Mouse (Mus musculus) heart, postnatal 0 days (tissue): ENCODE data around the gene Pet117. TPM values are rescaled to one million over a fixed set of nuclear protein-coding genes. Genes with fewer than 3 reads are reported as not detected.
A peak's percentile ranks its signal among the peaks of the same experiment; 100 is the strongest.

Experiments
- ATAC-seq: fragments of 200-750 bp; cut with Nextera tagmentation; 2 replicates; pipeline ENCODE4 v1.8.0; 2017; ENCODE audit warnings: low read depth, moderate number of reproducible peaks, moderate library complexity; ENCODE audit not compliant: insufficient read depth
- DNase-seq: peaks from one replicate; pipeline ENCODE4 v3.0.0-alpha.2; 2016; ENCODE audit warnings: low spot score
- H3K27ac ChIP-seq: fragments of 300-500 bp; sonication (generic); 2 replicates; pipeline ENCODE4 v1.5.1; 2014; ENCODE audit warnings: low read depth, mild to moderate bottlenecking
- H3K27me3 ChIP-seq: fragments of 300-500 bp; sonication (generic); 2 replicates; pipeline ENCODE4 v1.6.1; 2014; ENCODE audit warnings: low read length, mixed read lengths; ENCODE audit not compliant: control insufficient read depth, insufficient read depth
- H3K36me3 ChIP-seq: fragments of 300-500 bp; sonication (generic); replicated peaks from 2 replicates; pipeline ENCODE4 v1.6.1; 2014; ENCODE audit warnings: low read length, mixed read lengths; ENCODE audit not compliant: control insufficient read depth, insufficient read depth
- H3K4me1 ChIP-seq: fragments of 300-500 bp; sonication (generic); 2 replicates; pipeline ENCODE4 v1.6.1; 2014; ENCODE audit warnings: antibody characterized with exemption; ENCODE audit not compliant: control insufficient read depth, insufficient read depth
- H3K4me2 ChIP-seq: fragments of 300-500 bp; sonication (generic); 2 replicates; pipeline ENCODE4 v1.6.1; 2014; ENCODE audit warnings: low read depth, mild to moderate bottlenecking, low read length, moderate library complexity
- H3K4me3 ChIP-seq: fragments of 300-500 bp; sonication (generic); 2 replicates; pipeline ENCODE4 v1.5.1; 2014; ENCODE audit warnings: low read depth, low read length
- H3K9ac ChIP-seq: fragments of 300-500 bp; sonication (generic); replicated peaks from 2 replicates; pipeline ENCODE4 v1.6.1; 2014; ENCODE audit warnings: low read depth, low read length, mixed read lengths
- H3K9me3 ChIP-seq: fragments of 300-500 bp; sonication (generic); replicated peaks from 2 replicates; pipeline ENCODE4 v1.6.1; 2016; ENCODE audit warnings: low read length; ENCODE audit not compliant: control insufficient read depth
- CTCF ChIP-seq: IDR thresholded peaks from 2 replicates; pipeline ENCODE4 v1.5.1; 2016; ENCODE audit warnings: antibody characterized with exemption, control low read depth, low read depth
- EP300 ChIP-seq: IDR thresholded peaks from 2 replicates; pipeline ENCODE4 v1.6.1; 2016; ENCODE audit warnings: antibody characterized with exemption, low read depth
- WGBS: fragments of 180-500 bp; shearing (Covaris S2); extraction: QIAGEN DNeasy Blood & Tissue Kit; methylation state at CpG from one replicate; pipeline ENCODE4 v1.1.7; 2014; 5-methylcytosine and 5-hydroxymethylcytosine counted together
- polyA plus RNA-seq: library from polyadenylated mRNA; unstranded; fragments of >200 nt; fragmentation: Nextera tagmentation; extraction: Ambion mirVana; gene quantifications from 2 replicates; pipeline ENCODE4 v1.2.1, GENCODE M21; 2015
- total RNA-seq: library from RNA; depleted of rRNA; stranded (reverse); fragments of >200 nt; gene quantifications from 2 replicates; pipeline ENCODE4 v1.2.3, GENCODE M21; 2014; ENCODE audit warnings: low replicate concordance

Pet117 gene
- total and polyA plus RNA-seq, 2 experiments from 2014 or later: 2.9 TPM; not detected in 1

DNA sequence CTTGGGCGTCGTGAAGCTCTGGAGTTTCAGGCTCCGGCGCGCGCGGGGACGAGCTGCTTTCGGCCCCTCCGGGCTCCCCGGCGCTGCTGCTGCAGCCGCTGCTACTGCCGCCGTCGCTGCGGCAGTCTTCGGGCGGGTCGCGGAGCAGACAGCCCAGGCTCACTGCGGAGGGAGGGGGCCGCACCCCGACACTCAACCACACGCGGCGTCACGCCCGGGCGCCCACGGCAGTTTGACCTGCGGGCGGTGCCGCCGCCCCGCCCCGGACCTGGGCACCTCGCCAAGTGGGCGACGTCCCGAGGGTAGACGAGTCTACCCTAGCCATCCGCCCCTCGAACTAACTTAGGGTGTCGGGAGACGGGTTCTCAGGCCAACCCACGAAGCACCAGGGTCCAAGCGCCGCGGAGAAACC is 37.8 kb upstream of the Pet117 start:
- peak; percentile 28; the same call in 1 of the 2 replicates for ATAC-seq
- DNase-seq: no peak
- Histone ChIP-seq H3K9ac (peak overlapping the region; percentile 39), H3K9me3 (no peaks in the 10 kb centered on the region), H3K4me1 (peaks cover 21% of the 10 kb centered on the region), H3K36me3 (no peaks in the 10 kb centered on the region), H3K4me3 (peak overlapping the region; percentile 63), H3K27ac (no peak overlapping the region), H3K27me3 (peaks cover 75% of the 10 kb centered on the region), H3K4me2 (peak overlapping the region; percentile 96)
- WGBS: under 1% methylated on average over 41 of the region's 50 CpGs
- TF ChIP-seq EP300 (no peak), CTCF (no peak)

DNA sequence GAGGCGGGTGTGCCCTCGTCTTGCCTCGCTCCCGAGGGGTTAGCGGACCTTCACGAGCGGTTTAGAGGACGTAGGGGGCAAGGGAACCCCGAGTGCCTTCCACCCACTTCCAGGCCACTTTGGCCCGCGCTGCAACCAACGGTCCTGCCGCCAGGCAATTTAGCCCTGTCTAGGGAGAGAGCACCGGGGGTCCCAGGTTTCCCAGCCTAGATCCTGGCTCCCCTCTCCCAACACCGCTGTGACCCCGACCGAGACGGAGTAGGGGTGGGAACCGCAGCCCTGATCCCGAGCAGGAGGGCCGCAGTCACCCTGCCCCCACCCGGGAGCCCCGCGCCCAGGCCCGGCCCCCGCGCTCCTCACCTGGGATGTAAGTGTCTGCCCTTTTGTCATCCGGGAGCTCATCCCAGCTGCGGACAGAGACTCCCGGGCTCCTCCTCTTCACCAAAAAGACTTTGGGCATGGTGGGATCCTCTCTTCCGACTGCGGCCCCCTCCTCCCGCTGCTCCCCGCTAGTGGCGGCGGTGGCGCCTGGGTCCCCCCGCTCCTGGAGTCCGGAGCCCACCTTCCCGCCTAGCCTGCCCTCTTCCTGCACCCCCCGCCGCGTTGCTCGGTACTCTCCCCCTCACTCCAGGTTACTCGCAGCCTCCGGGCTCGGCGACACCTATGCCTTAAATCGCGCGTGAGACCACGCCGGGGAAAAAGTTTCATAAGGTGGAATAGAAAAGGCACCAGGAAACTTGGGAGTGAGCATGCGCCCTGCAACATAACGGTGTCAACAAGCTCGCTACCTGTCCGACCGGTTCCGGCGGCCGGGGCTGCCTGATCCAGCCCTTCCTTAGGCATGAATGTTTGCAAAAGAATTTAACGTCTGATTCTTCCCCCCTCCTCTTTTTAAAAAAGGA is 37.1 kb upstream of the Pet117 start, which contains the start of gene Ovol2:
Ovol2 (minus strand) TSS at position 746 of the 902 bp plus-strand sequence.
- 1% methylated on average over 58 of the region's 62 CpGs for WGBS
- Histone ChIP-seq H3K4me1 (peaks cover 21% of the 10 kb centered on the region), H3K27me3 (peaks cover 75% of the 10 kb centered on the region), H3K36me3 (no peaks in the 10 kb centered on the region), H3K27ac (no peak within 1 kb of the TSS), H3K9me3 (no peaks in the 10 kb centered on the region), H3K4me2 (peak within 1 kb of the TSS; percentile 96), H3K4me3 (peak within 1 kb of the TSS; percentile 63), H3K9ac (peak within 1 kb of the TSS; percentile 39)
- ATAC-seq (0 out of 2 replicates have a peak, but pooled peaks have one; percentile 40), DNase-seq (no peak)
- TF ChIP-seq CTCF (no peak), EP300 (no peak)

DNA sequence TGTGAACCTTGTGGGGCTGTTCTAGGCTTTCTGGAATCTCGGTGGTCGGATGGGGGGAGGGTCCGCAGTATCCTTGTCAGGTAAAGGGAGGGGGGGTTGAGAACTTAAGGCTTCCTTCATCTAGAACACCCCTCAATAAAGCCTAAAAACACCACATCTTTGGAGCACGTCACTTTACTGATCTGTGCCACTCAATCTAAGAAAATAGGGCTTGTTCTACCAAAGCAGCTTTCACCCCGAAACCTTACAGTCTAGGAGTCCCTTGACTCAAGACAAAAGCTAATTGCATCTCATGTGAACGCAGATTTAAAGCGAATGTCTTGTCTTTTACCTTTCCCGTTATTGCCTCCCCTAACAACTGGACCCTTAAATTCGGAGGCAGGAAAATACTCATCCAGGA is 36.3 kb upstream of the Pet117 start:
- Histone ChIP-seq H3K4me1 (peaks cover 21% of the 10 kb centered on the region), H3K27me3 (peaks cover 74% of the 10 kb centered on the region), H3K27ac (no peak overlapping the region), H3K4me2 (peak overlapping the region; percentile 96), H3K9ac (no peak overlapping the region), H3K36me3 (no peaks in the 10 kb centered on the region), H3K9me3 (no peaks in the 10 kb centered on the region), H3K4me3 (peak overlapping the region; percentile 63)
- ATAC-seq (no peak), DNase-seq (no peak)
- TF ChIP-seq CTCF (no peak), EP300 (no peak)
- 9% methylated on average over 9 of the region's 9 CpGs for WGBS

DNA sequence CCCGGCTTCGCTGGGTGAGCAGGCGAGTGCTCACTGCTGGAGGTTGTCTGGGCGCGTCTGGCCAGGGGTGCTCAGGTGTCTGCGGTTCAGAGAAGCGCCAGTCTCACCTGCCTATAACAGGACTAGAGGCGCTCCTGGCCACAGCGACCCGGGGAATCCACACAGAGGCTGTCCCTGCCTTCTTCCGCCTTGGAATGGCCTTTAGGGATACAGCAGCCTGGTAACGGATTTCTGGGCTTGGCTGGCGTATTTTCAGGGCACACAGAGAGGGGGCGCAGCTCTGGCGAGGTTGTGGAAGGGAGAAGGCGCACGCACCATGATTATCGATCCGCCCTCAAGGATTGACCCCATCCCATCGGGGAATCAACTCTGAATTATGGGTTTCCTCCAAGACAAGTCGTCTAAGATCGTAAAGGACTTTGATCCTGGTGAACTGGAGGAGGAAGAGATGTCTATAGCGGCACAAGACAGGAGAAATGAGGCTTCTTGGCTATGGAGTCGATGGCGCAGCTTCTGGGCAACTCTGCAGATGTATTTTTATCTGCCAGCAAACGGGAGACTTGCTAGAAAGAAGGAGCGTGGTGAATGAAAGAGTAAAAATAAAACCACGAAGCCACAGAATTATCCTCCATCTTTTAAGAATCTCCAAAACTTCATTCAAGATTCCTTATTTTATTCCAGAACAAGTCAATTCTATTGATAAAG is 35.5 kb upstream of the Pet117 start:
- TF ChIP-seq EP300 (no peak), CTCF (0 out of 2 replicates have a peak, but pooled peaks have one; percentile 8)
- DNase-seq (no peak), ATAC-seq (no peak)
- Histone ChIP-seq H3K27me3 (peaks cover 66% of the 10 kb centered on the region), H3K9me3 (no peaks in the 10 kb centered on the region), H3K27ac (no peak overlapping the region), H3K4me1 (peaks cover 21% of the 10 kb centered on the region), H3K36me3 (no peaks in the 10 kb centered on the region), H3K4me3 (peak overlapping the region; percentile 63), H3K9ac (no peak overlapping the region), H3K4me2 (peak overlapping the region; percentile 96)
- WGBS: 10% methylated on average over 28 of the region's 28 CpGs

DNA sequence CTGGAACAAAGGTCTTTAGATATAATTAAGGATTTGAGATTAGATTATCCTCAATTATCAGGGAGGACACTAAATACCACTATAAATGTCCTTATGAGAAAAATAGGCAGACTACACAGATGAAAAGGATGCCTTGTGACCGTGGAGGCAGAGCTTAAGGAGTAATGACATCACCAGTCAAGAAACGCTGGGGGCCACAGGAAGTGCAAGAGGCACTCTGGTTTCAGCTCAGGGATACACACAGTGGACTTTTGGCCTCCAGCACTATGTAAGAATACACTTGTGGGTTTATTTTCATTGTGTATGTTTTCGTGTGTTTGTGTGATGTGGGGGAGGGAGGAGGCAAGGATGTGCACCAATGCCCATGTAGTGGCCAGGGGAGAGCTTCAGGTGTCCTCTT is 31.6 kb upstream of the Pet117 start:
- Histone ChIP-seq H3K9ac (no peak overlapping the region), H3K27me3 (peaks cover 27% of the 10 kb centered on the region), H3K36me3 (no peaks in the 10 kb centered on the region), H3K9me3 (no peaks in the 10 kb centered on the region), H3K4me2 (no peak overlapping the region), H3K4me1 (0 out of 2 replicates have a peak, but pooled peaks cover 7% of the 10 kb centered on the region), H3K27ac (no peak overlapping the region), H3K4me3 (no peak overlapping the region)
- 45% methylated on average over 3 of the region's 3 CpGs for WGBS
- TF ChIP-seq CTCF: no peak
- no peak for TF ChIP-seq EP300
- no peak for ATAC-seq
- DNase-seq: no peak
